Mouse (Mus musculus) liver, embryonic 14.5 days (tissue): ENCODE measurements around the gene Gng3. TPM values are rescaled to one million over a fixed set of nuclear protein-coding genes. Genes with fewer than 3 reads are reported as not detected.

ENCODE experiments used
- ATAC-seq: fragments of 200-750 bp; cut with Nextera tagmentation; 2 replicates; pipeline ENCODE4 v1.8.0; 2017; ENCODE audit warnings: moderate number of reproducible peaks, mild to moderate bottlenecking, moderate library complexity; ENCODE audit not compliant: insufficient read depth
- DNase-seq, 3 experiments: peaks; one replicate each; pipeline ENCODE4 v3.0.0-alpha.2; 2012 to 2013; ENCODE audit warnings: low read depth in 3 of 3, low spot score in 3 of 3
- H3K27ac ChIP-seq: fragments of 300-500 bp; sonication (generic); 2 replicates; pipeline ENCODE4 v1.5.1; 2014; ENCODE audit warnings: moderate library complexity, mild to moderate bottlenecking, control low read depth, inconsistent platforms
- H3K27me3 ChIP-seq: fragments of 300-500 bp; sonication (generic); 2 replicates; pipeline ENCODE4 v1.6.1; 2014; ENCODE audit warnings: mild to moderate bottlenecking, low read length, moderate library complexity; ENCODE audit not compliant: control insufficient read depth, insufficient read depth
- H3K36me3 ChIP-seq: fragments of 300-500 bp; sonication (generic); replicated peaks from 2 replicates; pipeline ENCODE4 v1.6.1; 2014; ENCODE audit warnings: low read depth; ENCODE audit not compliant: control insufficient read depth, insufficient read depth
- H3K4me1 ChIP-seq, 2 experiments: fragments of 200-500 bp in 1 of 2; fragments of 300-500 bp in 1 of 2; sonication (generic) in 1 of 2; replicated peaks; 2 replicates each; pipeline ENCODE4 v1.6.1; 2012 to 2014; ENCODE audit warnings: antibody characterized with exemption in 1 of 2, inconsistent platforms in 1 of 2, low read length in 1 of 2; ENCODE audit not compliant: control insufficient read depth in 2 of 2, insufficient read depth in 2 of 2
- H3K4me2 ChIP-seq: fragments of 300-500 bp; sonication (generic); 2 replicates; pipeline ENCODE4 v1.6.1; 2014; ENCODE audit warnings: low read depth, mild to moderate bottlenecking, control low read depth, moderate library complexity
- H3K4me3 ChIP-seq, 2 experiments: fragments of 200-500 bp in 1 of 2; fragments of 300-500 bp in 1 of 2; sonication (generic) in 1 of 2; 2 replicates each; pipeline ENCODE4 v1.5.1; 2012 to 2014; ENCODE audit warnings: low read depth in 2 of 2, low read length in 2 of 2, mild to moderate bottlenecking in 2 of 2, control low read depth in 1 of 2, inconsistent platforms in 1 of 2, moderate library complexity in 1 of 2; ENCODE audit not compliant: insufficient read depth in 1 of 2
- H3K9ac ChIP-seq: fragments of 300-500 bp; sonication (generic); replicated peaks from 2 replicates; pipeline ENCODE4 v1.6.1; 2014; ENCODE audit warnings: mild to moderate bottlenecking, control low read depth, moderate library complexity
- H3K9me3 ChIP-seq: fragments of 300-500 bp; sonication (generic); 2 replicates; pipeline ENCODE4 v1.6.1; 2016; ENCODE audit warnings: low read length, mixed read lengths; ENCODE audit not compliant: control insufficient read depth
- CTCF ChIP-seq: IDR thresholded peaks from 2 replicates; pipeline ENCODE4 v1.5.1; 2016; ENCODE audit warnings: antibody characterized with exemption, low read depth, control low read depth
- EP300 ChIP-seq: IDR thresholded peaks from 2 replicates; pipeline ENCODE4 v1.6.1; 2016; ENCODE audit warnings: antibody characterized with exemption, low read depth
- WGBS: fragments of 180-500 bp; shearing (Covaris S2); extraction: QIAGEN DNeasy Blood & Tissue Kit; methylation state at CpG from one replicate; pipeline ENCODE4 v1.1.7; 2014; ENCODE audit not compliant: insufficient replicate concordance; 5-methylcytosine and 5-hydroxymethylcytosine counted together
- polyA plus RNA-seq, 2 experiments: library from polyadenylated mRNA; depleted of rRNA in 1 of 2; stranded (reverse) in 1 of 2; unstranded in 1 of 2; fragments of >200 nt; fragmentation: Nextera tagmentation in 1 of 2; extraction: Ambion mirVana in 1 of 2; gene quantifications; 2 replicates each; pipeline versions ENCODE4 v1.2.1 to v1.2.3; 2012 to 2014

Gene Gng3
- polyA plus RNA-seq (2012; rRNA removed) (0.04 and 0.22 TPM in 2 replicates), polyA plus RNA-seq (2014; fragmentation: Nextera tagmentation; extraction: Ambion mirVana) (0.14 TPM in 2 replicates)

- WGBS: 71% methylated on average over 11 of the region's 11 CpGs
- Histone ChIP-seq H3K9ac (peak within 1 kb of the TSS; percentile 78), H3K4me1 (peaks cover 4 to 28% of the 10 kb centered on the region in 2 experiments), H3K36me3 (peaks cover 7% of the 10 kb centered on the region), H3K9me3 (no peaks in the 10 kb centered on the region), H3K27ac (peak within 1 kb of the TSS; percentile 8; the same call in 1 of the 2 replicates), H3K4me2 (peak within 1 kb of the TSS; percentile 90), H3K27me3 (no peaks in the 10 kb centered on the region), H3K4me3 (peak within 1 kb of the TSS; percentile 60 to 62)
- TF ChIP-seq EP300: no peak
- ATAC-seq (no peak), DNase-seq (no peak)
Observed at GRCm38 (mm10) chr19:8839103-8839907, at the start of gene Gng3. Gng3 (minus strand) TSS chr19:8839194.

- Histone ChIP-seq H3K9me3 (no peaks in the 10 kb centered on the region), H3K36me3 (peaks cover 12% of the 10 kb centered on the region), H3K9ac (peak overlapping the region; percentile 72), H3K4me3 (peak overlapping the region; percentile 75 to 97), H3K27ac (peak overlapping the region; percentile 77), H3K4me1 (peaks cover 13 to 19% of the 10 kb centered on the region in 2 experiments), H3K4me2 (peak overlapping the region; percentile 95), H3K27me3 (no peaks in the 10 kb centered on the region)
- 8% methylated on average over 19 of the region's 19 CpGs for WGBS
- no peak for ATAC-seq
- no peak for TF ChIP-seq CTCF
- TF ChIP-seq EP300: no peak; the same call in 1 of the 2 replicates
- peak in 1 of 3 experiments; percentile 47 for DNase-seq
Observed at GRCm38 (mm10) chr19:8887585-8888463, 48.8 kb upstream of the Gng3 start.

GRCm38 (mm10) chr19:8886916-8887584, 48.1 kb upstream of the Gng3 start:
- H3K9me3 ChIP-seq: no peaks in the 10 kb centered on the region
- H3K27ac ChIP-seq: peak overlapping the region; percentile 77
- DNase-seq (no peak), ATAC-seq (no peak)
- H3K4me1 ChIP-seq: peaks cover 13 to 19% of the 10 kb centered on the region in 2 experiments
- H3K27me3 ChIP-seq: no peaks in the 10 kb centered on the region
- H3K9ac ChIP-seq: peak overlapping the region; percentile 72
- peaks cover 12% of the 10 kb centered on the region for H3K36me3 ChIP-seq
- peak overlapping the region; percentile 19 to 75; a peak in 2 of 4 replicates for H3K4me3 ChIP-seq
- H3K4me2 ChIP-seq: peak overlapping the region; percentile 95
- WGBS: 29% methylated on average over 1 of the region's 1 CpGs
- TF ChIP-seq EP300: no peak
- no peak for TF ChIP-seq CTCF

- DNase-seq (no peak), ATAC-seq (no peak)
- no peaks in the 10 kb centered on the region for H3K36me3 ChIP-seq
- 73% methylated on average over 3 of the region's 3 CpGs for WGBS
- TF ChIP-seq EP300: no peak
- no peak for TF ChIP-seq CTCF
- no peak within 1 kb of the TSS for H3K4me2 ChIP-seq
- H3K27ac ChIP-seq: no peak within 1 kb of the TSS
- H3K9me3 ChIP-seq: no peaks in the 10 kb centered on the region
- H3K27me3 ChIP-seq: no peaks in the 10 kb centered on the region
- H3K9ac ChIP-seq: no peak within 1 kb of the TSS
- no peak within 1 kb of the TSS for H3K4me3 ChIP-seq
- H3K4me1 ChIP-seq: peaks cover 15% of the 10 kb centered on the region in 2 experiments
Observed at GRCm38 (mm10) chr19:8883616-8884015, 44.6 kb upstream of the Gng3 start, which contains the start of the genes Lbhd1 and Gm49403. Lbhd1 (plus strand) TSS chr19:8883732. Gm49403 (plus strand) TSS chr19:8883930.
